Mouse (Mus musculus) frontal cortex, postnatal 14 days (tissue): Measurements from ENCODE around the gene Pfdn4.
"Not testable (repeated sequence)": the region's sequence is repeated elsewhere in the genome, so short reads cannot be mapped to it uniquely, and the experiment has no call there.

ENCODE experiments used
- DNase-seq, 2 experiments: peaks; one replicate each; pipeline ENCODE4 v3.0.0; 2022; ENCODE audit warnings: low spot score in 2 of 2

Pfdn4 gene

DNA sequence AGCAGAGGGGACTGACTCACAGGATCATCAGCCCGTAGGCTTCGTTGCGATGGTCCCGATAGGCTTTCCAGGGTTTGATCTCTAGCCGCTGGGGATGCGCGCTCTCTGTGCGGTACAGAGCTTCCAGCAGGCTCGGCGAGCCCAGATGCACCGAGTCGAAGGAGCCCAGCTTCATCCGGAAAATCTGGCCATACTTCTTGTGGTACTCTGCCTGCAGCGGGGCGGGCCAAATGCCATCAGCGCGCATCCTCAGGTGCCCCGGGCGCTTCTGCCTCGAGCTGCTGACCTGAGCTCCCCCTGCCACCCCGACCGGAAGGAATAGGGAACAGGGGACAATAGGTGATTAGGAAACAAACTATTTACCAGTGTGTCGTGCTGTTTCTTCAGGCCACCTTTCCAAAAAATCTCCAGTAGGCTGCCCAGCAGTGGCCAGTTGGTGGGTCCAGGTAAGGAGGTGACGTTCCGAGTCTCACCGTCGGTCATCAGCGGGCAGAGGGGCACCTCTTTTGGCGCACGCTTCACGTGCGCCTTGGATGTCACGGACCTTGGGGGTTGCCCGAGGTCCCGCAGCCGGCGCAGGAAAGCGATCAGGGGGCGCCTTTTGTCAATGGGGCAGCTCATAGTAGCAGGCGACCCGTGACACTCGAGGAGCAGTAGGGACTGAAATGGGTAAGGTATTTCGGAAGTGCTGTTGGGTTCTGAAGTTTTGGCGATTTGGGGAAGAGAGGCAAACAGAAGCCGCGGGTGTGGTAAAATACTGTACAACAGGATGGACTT lies at the start of gene Pfdn4:
Pfdn4 (plus strand) TSS at position 275 of the 777 bp plus-strand sequence.
- no peak for DNase-seq

DNA sequence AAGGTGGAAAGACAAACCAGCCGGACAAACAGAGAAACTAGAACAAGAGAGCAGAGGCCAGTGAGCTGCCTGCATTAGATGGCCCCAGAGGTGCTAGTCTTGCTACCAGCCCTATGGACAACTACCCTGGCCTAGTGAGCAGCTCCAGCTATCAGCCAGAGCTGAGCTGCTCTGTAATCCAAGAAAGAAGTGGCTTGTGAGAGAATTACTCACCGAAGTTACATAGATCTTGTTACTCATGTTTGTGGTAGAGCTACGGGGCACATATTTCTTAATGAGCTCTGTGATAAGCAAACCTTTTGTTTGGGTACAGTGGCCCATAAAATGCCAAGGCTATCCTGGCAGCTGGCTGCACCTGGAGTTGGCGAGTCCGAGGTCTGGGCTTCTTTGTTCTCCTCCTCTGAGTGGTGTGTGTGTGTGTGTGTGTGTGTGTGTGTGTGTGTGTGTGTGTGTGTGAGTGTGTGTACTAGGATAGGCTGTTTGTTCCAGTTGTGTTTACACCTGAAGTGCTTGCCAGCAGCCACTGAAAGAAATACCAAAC lies 49.3 kb upstream of the Pfdn4 start:
- DNase-seq = no peak

- no peak for DNase-seq
Observed at GRCm38 (mm10) chr2:170447651-170448050, 48.6 kb upstream of the Pfdn4 start.

GRCm38 (mm10) chr2:170450933-170451332 lies 45.3 kb upstream of the Pfdn4 start:
- DNase-seq = peak; percentile 33 to 74

GRCm38 (mm10) chr2:170453809-170454208 lies 42.4 kb upstream of the Pfdn4 start:
- not testable (repeated sequence) for DNase-seq

GRCm38 (mm10) chr2:170459183-170459582 lies 37.0 kb upstream of the Pfdn4 start:
- DNase-seq = no peak

DNA sequence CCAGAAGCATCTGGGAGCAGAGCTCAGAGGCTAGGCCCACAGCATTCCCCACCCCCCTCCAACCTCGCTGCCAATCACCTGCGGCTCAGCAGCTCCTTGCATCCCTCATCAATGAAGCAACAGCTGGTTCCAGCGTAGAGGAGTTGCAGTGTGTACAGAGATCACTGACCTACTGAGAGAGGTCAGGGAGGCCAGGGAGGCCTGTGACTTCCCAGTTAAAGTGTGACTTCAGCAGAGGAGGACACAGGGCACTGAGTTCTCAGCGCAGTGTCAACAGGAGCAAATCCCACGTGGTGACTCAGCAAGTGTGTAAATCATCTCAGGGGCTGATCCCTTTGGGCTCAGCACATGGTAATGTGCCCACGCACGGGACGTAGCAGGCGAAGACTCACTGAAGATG lies 36.4 kb upstream of the Pfdn4 start:
- no peak for DNase-seq

DNA sequence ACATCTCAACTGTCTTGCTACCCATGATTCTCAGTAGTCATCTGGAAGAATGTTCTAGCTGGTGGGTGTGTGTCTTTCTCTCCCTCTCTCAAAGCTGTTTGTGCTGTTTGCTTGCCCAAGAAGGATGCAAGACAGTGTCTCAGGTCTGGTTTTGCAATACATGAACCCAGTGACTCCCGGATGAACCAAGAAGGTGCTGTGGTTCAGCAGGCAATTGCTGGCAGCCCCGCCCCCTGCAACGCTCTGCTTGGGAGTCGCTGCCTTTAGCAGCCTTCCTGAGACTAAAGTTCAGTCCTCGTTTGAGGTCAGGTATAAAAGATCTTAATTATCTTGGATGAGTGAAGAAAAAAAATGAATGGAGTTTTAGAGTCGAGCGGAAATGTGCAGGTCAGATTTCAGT lies 34.6 kb upstream of the Pfdn4 start:
- no peak for DNase-seq

GRCm38 (mm10) chr2:170464817-170465216 lies 31.4 kb upstream of the Pfdn4 start:
- no peak for DNase-seq

GRCm38 (mm10) chr2:170468009-170468408 lies 28.2 kb upstream of the Pfdn4 start:
- DNase-seq = no peak

GRCm38 (mm10) chr2:170469616-170470308 lies 26.5 kb upstream of the Pfdn4 start:
- peak in 1 of 2 experiments; percentile 14 for DNase-seq

- DNase-seq = no peak
Observed at GRCm38 (mm10) chr2:170470591-170470990, 25.6 kb upstream of the Pfdn4 start.

- no peak for DNase-seq
Observed at GRCm38 (mm10) chr2:170474125-170474524, 22.1 kb upstream of the Pfdn4 start.

DNA sequence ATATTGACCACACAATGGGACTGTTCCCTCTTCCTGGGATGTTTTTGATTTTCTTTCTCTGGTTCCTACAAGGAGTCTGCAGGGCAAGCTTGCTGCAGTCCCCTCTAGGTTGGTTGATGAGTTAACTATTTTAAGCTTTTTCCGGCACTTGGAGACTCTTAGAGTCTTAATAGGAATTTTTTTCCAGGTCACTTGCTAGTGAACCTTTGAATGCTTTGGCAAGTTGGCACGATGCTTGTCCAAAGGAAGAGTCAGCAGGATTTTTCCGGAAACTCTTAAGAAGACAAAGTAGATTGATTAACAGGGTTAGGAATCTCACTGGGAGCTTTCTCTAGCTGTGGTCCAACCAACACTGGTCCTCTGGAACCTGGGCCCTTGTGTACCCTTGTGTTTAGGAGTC lies 21.1 kb upstream of the Pfdn4 start:
- no peak for DNase-seq

GRCm38 (mm10) chr2:170476215-170476614 lies 20.0 kb upstream of the Pfdn4 start:
- no peak for DNase-seq

GRCm38 (mm10) chr2:170476643-170477042 lies 19.6 kb upstream of the Pfdn4 start:
- no peak for DNase-seq

DNA sequence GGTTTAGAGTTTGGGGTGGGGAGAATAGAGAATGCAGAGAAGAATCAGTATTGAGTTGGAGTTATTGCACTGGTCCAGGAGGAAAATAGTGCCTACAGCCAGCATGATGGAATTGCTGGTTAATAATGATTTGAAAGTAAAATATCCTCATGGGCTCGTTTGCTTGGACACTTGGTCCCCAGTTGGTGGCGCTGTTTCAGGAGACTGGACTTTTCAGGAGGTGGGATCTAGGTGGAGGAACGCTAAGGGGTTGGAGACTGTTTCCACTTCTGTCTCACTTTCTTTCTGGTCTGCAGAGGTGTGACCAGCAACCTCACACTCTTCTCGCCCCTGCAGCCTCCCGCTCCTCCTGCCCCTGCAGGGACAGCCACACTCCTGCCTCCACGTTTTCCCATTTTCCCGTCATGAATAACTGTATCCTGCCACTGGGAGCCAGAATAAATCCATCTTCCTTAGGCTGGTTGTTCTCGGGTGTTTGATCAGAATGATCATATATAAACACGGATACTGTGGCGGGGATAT lies 14.1 kb upstream of the Pfdn4 start:
- DNase-seq = no peak

GRCm38 (mm10) chr2:170483914-170484313 lies 12.3 kb upstream of the Pfdn4 start:
- no peak for DNase-seq

- DNase-seq = no peak
Observed at GRCm38 (mm10) chr2:170487202-170487601, 9.0 kb upstream of the Pfdn4 start.

GRCm38 (mm10) chr2:170487890-170488502 lies 8.2 kb upstream of the Pfdn4 start:
- no peak for DNase-seq

GRCm38 (mm10) chr2:170494784-170495710 lies 1.2 kb upstream of the Pfdn4 start:
- no peak for DNase-seq
